Mouse (Mus musculus) olfactory bulb, adult 2 months (tissue): ENCODE measurements around the gene Babam2.

Experiments
- CTCF ChIP-seq: fragments of 200-500 bp; IDR thresholded peaks from 2 replicates; pipeline ENCODE4 v1.5.1; 2012; ENCODE audit warnings: low read depth, mild to moderate bottlenecking, low read length, moderate library complexity; ENCODE audit not compliant: insufficient read depth
- POLR2A ChIP-seq: fragments of 200-500 bp; IDR thresholded peaks from 2 replicates; pipeline ENCODE4 v1.6.1; 2012; ENCODE audit warnings: mild to moderate bottlenecking, low read depth, low read length, moderate library complexity; ENCODE audit not compliant: insufficient read depth

DNA sequence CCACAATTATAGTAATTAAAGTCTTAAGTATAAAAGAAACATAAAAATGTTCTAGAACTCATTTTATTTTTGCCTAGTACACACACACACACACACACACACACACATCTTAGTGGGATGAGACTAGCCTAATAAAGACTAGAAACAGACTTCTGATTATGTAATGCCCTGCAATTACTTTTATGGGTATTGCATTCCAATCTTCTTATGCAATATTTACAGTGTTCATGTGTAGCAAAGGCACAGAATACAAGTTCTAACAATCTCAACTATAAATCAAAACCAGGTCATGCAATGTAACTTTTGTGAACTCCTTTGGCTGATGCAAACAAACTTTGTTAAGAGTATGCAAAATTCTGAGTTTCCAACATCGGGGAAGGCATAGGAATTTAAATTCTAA is 155.3 kb downstream of the Babam2 start:
- TF ChIP-seq CTCF (no peak), POLR2A (no peak)
